Mouse (Mus musculus): ENCODE measurements around the gene Clcn3.

Gene Clcn3

GRCm38 (mm10) chr8:60868236-60868965 lies 114.7 kb downstream of the Clcn3 start:
- no peak for DNase-seq

- no peak for DNase-seq
These were observed 115.5 kb downstream of the Clcn3 start for GRCm38 (mm10) chr8:60867468-60868115.

- peak; percentile 75 for DNase-seq
These were observed 117.5 kb downstream of the Clcn3 start for GRCm38 (mm10) chr8:60865504-60866114.

- no peak for DNase-seq
These were observed 118.2 kb downstream of the Clcn3 start for GRCm38 (mm10) chr8:60864875-60865274.

- DNase-seq: no peak
These were observed 121.3 kb downstream of the Clcn3 start for GRCm38 (mm10) chr8:60861783-60862182.

- DNase-seq: no peak
These were observed 122.4 kb downstream of the Clcn3 start for GRCm38 (mm10) chr8:60860749-60861148.
